Mouse (Mus musculus) bone marrow, adult 2 months (tissue): ENCODE results near the gene Best1. TPM values are rescaled to one million over a fixed set of nuclear protein-coding genes. Genes with fewer than 3 reads are reported as not detected.

ENCODE experiments used
- H3K27ac ChIP-seq: fragments of 200-500 bp; 2 replicates; pipeline ENCODE4 v1.5.1; 2012; ENCODE audit warnings: low read depth, mild to moderate bottlenecking, control low read depth, inconsistent platforms, low read length; ENCODE audit not compliant: control insufficient read depth, poor library complexity, insufficient read depth
- H3K4me1 ChIP-seq: fragments of 200-500 bp; 2 replicates; pipeline ENCODE4 v1.6.1; 2011; ENCODE audit warnings: low read length; ENCODE audit not compliant: control insufficient read depth, insufficient read depth
- H3K4me3 ChIP-seq: fragments of 200-500 bp; replicated peaks from 2 replicates; pipeline ENCODE3; 2011; ENCODE audit warnings: mild to moderate bottlenecking, low read depth, low read length, control low read depth; ENCODE audit not compliant: control insufficient read depth
- CTCF ChIP-seq: fragments of 200-500 bp; IDR thresholded peaks from 2 replicates; pipeline ENCODE4 v1.5.1; 2011; ENCODE audit warnings: low read length, control low read depth; ENCODE audit not compliant: control insufficient read depth, insufficient read depth
- POLR2A ChIP-seq: fragments of 200-500 bp; IDR thresholded peaks from 2 replicates; pipeline ENCODE4 v1.6.1; 2011; ENCODE audit warnings: low read depth, mild to moderate bottlenecking, control low read depth, low read length, borderline replicate concordance; ENCODE audit not compliant: control insufficient read depth
- WGBS: fragments of 180-500 bp; shearing (Covaris S2); methylation state at CpG from one replicate; pipeline ENCODE4 v1.1.7; 2018; 5-methylcytosine and 5-hydroxymethylcytosine counted together
- polyA plus RNA-seq: library from polyadenylated mRNA; stranded (reverse); fragments of >200 nt; gene quantifications from 2 replicates; pipeline ENCODE4 v1.2.4, GENCODE M21; 2011; ENCODE audit warnings: low replicate concordance; ENCODE audit not compliant: missing spikeins, insufficient read depth, insufficient read length

The Best1 gene
- polyA plus RNA-seq, 1 experiment, result not detected

GRCm38 (mm10) chr19:10041388-10042148 is 40.1 kb upstream of the Best1 start, which contains the start of gene Fads3:
Gene Fads3, plus strand, starts transcription at chr19:10041569.
- 1% methylated on average over 69 of the region's 69 CpGs for WGBS
- Histone ChIP-seq H3K4me1 (peaks cover 2% of the 10 kb centered on the region), H3K4me3 (peak within 1 kb of the TSS; percentile 60), H3K27ac (peak within 1 kb of the TSS; percentile 72)
- TF ChIP-seq CTCF (no peak), POLR2A (peak; percentile 53; the same call in 1 of the 2 replicates)

DNA sequence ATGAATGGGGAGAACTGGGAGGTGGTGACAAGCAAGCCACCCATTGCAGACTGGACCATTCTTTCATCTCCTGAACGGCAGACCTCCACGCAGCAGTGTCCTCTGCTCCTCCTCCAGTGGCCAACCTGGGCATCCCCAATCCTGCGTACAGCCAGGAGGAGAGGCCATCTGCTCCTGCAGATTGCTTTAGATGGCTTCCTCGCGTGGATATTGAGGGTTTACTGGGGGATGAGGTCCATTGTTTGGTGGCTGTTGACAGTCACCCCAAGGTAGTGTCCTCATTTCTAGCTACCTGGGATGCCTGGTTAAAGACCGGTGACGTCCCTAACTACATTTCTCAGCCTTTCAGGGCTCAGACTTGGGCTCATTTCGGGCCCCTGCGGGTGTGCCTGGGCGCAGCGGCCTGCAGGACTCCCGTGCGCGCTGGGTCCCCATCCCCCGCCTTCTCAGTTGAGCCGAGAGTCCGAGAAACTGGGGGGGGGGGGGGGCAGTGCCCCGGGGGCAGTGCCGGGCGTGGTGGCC is 39.5 kb upstream of the Best1 start:
- Histone ChIP-seq H3K4me3 (no peak overlapping the region), H3K4me1 (peaks cover 2% of the 10 kb centered on the region), H3K27ac (no peak overlapping the region)
- TF ChIP-seq CTCF (no peak), POLR2A (no peak)
- WGBS, result 22% methylated on average over 20 of the region's 20 CpGs

DNA sequence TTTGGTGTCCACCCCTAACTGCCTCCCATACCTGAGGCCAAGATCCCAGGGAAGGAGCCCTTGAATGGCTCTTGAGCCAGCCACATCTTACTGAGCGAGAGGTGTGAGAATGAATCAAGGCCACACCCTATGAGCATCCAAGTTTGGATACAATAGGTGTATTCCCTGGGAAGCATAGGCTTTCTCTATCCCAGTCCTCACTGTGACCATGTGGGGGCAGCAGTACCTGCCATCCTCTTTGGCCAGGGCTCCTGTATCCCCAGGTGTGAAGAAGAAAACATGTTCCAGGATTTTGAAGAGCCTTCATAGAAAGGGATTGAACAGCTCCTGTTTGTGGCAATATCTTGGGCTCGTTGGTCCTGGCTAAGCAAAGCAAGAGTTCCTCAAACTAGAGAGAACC is 38.2 kb upstream of the Best1 start:
- Histone ChIP-seq H3K27ac (no peak overlapping the region), H3K4me1 (peaks cover 2% of the 10 kb centered on the region; the same call in 1 of the 2 replicates), H3K4me3 (no peak overlapping the region)
- WGBS, result 60% methylated on average over 2 of the region's 2 CpGs
- TF ChIP-seq CTCF, result 0 out of 2 replicates have a peak, but pooled peaks have one; percentile 22
- no peak for TF ChIP-seq POLR2A

GRCm38 (mm10) chr19:10038910-10039309 is 37.5 kb upstream of the Best1 start:
- peaks cover 2% of the 10 kb centered on the region; the same call in 1 of the 2 replicates for H3K4me1 ChIP-seq
- TF ChIP-seq CTCF (no peak), POLR2A (no peak)
- H3K4me3 ChIP-seq, result no peak overlapping the region
- WGBS, result 64% methylated on average over 3 of the region's 3 CpGs
- no peak overlapping the region for H3K27ac ChIP-seq

DNA sequence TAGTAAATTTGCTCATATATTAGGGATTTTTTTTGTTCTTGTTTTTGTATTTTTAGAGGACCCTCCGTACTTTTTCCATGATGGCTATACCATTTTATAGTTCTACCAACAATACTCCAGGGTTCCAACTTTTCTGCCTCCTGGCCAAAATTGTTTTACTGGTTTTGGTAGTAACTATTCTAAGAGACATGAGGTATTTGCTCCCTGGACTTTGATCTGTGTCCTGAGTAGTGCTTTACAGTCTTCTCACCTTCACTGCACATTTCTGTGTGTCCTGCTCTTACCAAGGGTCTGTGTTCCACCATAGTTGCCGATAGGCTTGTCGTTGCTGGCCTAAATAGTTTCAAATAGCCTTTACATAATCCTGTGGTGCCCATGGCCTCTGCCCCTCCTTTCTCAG is 36.9 kb upstream of the Best1 start:
- TF ChIP-seq POLR2A, result no peak
- TF ChIP-seq CTCF, result no peak
- H3K27ac ChIP-seq, result no peak overlapping the region
- WGBS, result 92% methylated on average over 3 of the region's 3 CpGs
- no peak overlapping the region for H3K4me3 ChIP-seq
- peaks cover 2% of the 10 kb centered on the region; the same call in 1 of the 2 replicates for H3K4me1 ChIP-seq

DNA sequence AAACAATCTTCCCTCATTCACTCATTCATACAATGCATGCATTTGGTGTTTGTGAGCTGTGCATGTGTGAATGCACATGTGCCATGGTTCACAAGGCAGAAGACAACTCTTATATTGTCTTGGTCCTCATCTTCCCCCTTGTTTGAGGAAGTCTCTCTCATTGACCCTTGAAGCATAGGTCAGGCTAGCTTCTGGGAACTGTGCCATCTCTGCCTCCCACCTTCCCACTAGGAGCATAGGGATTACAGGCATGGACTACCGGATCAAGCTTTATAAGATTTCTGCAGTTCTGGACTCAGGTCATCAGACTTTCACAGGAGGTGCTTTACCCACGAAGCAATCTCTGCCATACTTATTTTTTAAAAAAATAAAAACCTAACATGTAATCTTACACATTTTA is 36.1 kb upstream of the Best1 start:
- Histone ChIP-seq H3K27ac (no peak overlapping the region), H3K4me1 (peaks cover 2% of the 10 kb centered on the region; the same call in 1 of the 2 replicates), H3K4me3 (no peak overlapping the region)
- no peak for TF ChIP-seq CTCF
- no peak for TF ChIP-seq POLR2A
- 92% methylated on average over 2 of the region's 2 CpGs for WGBS

DNA sequence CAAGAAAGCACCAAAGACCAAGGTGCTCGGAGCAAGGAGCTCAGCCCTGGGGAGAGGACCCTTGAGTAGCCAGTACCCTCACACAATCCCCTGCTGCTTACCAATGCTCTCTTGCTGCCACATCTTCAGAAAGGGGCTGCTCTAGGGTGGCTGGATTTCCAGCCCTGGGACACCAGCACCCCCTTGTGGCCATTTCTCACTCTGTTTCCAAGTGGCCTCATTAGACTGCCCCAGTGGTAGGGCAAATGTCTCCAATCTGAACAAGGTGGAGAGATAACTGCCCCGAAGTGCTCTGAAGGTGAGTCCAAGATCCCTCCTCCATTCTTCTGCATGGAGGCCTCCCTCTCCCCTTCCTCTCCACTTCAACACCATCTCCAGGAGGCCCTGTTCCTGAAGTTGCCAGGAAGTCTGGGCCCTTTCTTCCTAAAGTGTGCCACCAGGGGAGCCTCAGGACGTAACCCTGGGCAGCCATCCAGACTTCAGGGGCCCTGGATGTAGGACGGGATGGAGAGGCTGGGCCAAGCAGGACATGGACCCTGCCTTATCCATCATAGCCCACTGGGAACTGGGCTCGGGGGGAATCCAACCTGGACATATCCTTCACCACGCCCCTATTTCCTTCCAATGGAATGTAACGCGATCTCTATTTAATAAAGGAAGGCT is 33.5 kb upstream of the Best1 start:
- no peak overlapping the region for H3K4me3 ChIP-seq
- H3K4me1 ChIP-seq, result no peaks in the 10 kb centered on the region
- 69% methylated on average over 8 of the region's 8 CpGs for WGBS
- TF ChIP-seq POLR2A, result no peak
- TF ChIP-seq CTCF, result peak; percentile 90
- no peak overlapping the region for H3K27ac ChIP-seq

DNA sequence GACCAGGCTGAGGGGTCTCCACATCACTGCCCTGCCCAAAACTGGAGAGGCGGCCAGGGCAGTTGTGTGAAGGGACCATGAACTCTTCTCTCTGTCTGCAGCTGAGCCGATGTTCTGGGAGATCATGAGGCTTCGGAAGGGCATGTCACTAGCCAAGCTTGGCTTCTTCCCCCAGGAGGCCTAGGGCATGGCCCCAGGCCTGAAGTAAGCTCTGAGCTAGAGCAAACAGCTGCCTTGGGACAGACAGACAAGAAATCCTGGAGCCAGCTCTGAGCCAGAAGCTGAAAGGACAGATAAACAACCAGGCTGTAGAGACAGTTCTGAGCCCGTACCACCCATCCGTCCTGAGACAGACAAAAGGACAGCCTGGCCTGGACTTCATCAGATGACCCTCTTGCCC is 32.9 kb upstream of the Best1 start:
- WGBS, result 88% methylated on average over 5 of the region's 5 CpGs
- no peak for TF ChIP-seq CTCF
- Histone ChIP-seq H3K27ac (no peak overlapping the region), H3K4me1 (no peaks in the 10 kb centered on the region), H3K4me3 (no peak overlapping the region)
